Mouse (Mus musculus) B cell, adult 2 months (primary cell): ENCODE data around the gene Tusc2.
A peak's percentile ranks its signal among the peaks of the same experiment; 100 is the strongest.

Experiments used
- DNase-seq, 2 experiments: peaks; one replicate each; pipeline ENCODE4 v3.0.0; 2022

The Tusc2 gene

DNA sequence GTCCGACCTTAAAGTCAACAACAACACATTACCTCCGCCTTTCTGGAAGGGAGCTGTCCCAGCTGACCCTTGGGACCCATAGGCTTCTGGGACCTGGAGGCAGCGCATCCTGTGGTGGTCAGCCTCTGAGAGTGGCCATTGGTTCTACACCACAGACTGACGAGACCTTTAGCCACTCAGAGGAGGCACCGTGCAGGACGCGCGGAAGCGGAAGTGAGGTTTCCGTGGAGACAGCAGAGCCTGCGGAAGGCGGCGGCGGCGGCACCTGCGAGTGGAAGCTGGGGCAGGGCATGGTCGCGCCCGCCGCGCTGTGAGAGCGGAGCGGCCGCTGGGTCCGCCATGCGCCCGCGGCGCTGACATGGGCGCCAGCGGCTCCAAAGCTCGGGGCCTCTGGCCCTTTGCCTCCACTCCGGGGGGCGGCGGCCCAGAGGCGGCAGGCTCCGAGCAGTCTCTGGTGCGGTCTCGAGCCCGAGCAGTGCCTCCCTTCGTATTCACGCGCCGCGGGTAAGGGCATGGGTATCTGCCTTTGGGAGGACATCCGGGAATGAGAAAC, at the start of gene Tusc2:
Tusc2 (plus strand) TSS at position 227 of the 553 bp plus-strand sequence.
- DNase-seq: peak; percentile 90 to 91

DNA sequence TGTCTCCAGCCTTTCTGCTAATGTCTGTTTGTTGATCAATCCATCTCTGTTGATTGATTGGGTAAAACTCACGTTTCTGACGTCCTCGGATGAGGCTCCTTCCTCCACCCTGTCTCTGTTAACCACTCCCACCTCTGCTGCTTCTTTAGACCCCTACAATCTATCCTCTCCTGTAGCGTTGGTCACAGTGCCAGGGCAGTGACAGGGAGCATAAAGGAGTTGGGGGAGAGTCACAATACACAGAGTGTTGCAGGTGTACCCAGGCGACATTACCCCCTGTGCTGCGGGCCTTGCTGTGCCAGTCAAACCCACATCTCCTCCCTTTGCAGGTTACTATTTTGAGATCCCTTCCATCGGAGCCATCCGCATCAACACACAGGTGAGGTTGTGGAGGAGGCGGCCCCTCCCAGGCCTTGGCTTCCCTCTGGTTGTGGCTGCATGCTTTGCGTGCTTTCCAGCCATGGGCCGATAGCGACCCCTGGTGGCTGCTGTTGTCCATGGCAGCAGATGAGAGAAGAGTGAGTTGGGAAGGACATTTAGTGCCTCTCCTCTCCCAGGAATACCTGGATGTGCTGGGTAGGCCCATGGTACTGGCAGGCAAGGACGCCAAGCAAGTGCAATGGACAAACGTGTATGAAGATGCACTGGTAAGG, 48.6 kb upstream of the Tusc2 start:
- peak; percentile 86 to 87 for DNase-seq

GRCm38 (mm10) chr9:107520331-107520730, 42.7 kb upstream of the Tusc2 start:
- no peak for DNase-seq

GRCm38 (mm10) chr9:107521190-107521589, 41.9 kb upstream of the Tusc2 start:
- no peak for DNase-seq

- DNase-seq: peak; percentile 36 to 44
Observed at GRCm38 (mm10) chr9:107521711-107522399, 41.2 kb upstream of the Tusc2 start.

DNA sequence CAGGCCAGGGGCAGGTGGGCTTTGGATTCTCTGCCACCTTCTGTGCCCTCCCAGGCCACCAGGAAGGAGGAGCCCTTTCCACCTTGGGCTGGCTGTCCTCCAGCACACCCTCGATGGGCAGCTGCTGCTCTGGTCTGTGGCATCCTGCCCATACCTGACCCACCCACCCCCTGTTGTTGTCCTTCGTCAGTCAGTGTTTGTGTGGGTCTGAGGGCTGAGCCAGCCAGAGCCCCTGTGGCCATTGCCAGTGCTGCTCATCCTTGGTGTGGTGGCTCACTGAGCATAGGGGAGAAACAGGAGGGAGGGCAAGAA, 40.7 kb upstream of the Tusc2 start:
- DNase-seq: no peak

DNA sequence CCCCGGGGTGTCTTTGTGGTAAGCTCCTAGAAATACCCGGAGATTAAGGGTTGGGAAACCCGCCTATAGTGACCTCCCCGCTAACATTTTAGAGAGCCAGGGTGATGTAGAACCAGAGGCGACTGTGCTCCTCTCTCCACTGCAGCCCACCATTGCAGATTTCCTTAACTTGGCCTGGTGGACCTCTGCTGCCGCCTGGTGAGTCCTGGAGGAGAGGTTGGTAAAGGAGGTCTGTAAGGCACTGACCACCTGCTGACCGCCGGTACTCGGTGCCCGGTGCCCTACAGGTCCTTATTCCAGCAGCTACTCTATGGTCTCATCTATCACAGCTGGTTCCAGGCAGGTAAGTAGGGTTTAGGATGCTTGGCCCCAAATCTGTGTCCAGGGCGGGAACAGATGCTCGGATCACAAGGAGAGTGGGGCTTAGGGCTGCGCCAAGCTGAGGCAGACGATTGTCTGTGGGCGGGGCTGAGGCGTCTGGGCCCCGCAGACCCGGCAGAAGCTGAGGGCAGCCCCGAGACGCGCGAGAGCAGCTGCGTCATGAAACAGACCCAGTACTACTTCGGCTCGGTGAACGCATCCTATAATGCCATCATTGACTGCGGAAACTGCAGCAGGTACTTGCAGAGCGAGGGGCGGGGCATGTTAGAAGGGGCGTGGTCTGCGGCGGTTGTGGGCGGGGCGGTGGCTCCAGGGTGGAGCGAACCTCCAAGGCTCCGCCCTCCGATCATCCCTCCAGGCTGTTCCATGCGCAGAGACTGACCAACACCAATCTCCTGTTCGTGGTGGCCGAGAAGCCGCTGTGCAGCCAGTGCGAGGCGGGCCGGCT, 36.6 kb upstream of the Tusc2 start:
- DNase-seq: peak; percentile 89 to 91

DNA sequence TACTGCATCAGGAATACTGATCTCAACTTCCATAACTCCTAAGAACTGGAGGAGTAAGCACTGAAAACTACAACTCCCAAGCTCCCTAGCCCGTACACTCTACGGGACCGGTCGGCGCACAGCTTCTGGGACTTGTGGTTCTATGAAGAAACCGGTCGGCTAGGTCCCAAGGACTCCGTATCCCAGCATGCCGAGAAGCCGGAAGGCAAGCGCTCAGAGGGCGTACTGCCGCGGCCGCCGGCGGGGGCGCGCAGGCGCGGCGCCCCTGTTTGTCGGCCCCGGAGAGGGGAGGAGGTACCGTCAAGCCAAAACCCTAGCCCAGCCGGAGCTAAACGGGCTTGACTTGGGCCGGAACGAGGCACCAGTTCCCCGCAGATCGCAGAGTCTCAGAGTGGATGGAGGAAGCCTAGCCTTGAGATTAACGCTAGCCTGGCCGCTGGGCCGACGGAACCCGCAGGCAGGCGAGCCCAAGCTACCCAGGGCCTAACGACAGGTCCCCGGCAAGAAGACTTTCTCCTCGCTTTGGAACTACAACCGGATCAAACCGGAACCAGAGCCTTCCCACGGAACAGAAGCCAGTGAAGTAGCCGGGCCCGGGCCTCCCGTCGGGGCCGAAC, 29.2 kb upstream of the Tusc2 start, which contains the start of gene Tmem115:
Tmem115 (plus strand) TSS at position 155 of the 617 bp plus-strand sequence.
- peak; percentile 88 to 90 for DNase-seq

DNA sequence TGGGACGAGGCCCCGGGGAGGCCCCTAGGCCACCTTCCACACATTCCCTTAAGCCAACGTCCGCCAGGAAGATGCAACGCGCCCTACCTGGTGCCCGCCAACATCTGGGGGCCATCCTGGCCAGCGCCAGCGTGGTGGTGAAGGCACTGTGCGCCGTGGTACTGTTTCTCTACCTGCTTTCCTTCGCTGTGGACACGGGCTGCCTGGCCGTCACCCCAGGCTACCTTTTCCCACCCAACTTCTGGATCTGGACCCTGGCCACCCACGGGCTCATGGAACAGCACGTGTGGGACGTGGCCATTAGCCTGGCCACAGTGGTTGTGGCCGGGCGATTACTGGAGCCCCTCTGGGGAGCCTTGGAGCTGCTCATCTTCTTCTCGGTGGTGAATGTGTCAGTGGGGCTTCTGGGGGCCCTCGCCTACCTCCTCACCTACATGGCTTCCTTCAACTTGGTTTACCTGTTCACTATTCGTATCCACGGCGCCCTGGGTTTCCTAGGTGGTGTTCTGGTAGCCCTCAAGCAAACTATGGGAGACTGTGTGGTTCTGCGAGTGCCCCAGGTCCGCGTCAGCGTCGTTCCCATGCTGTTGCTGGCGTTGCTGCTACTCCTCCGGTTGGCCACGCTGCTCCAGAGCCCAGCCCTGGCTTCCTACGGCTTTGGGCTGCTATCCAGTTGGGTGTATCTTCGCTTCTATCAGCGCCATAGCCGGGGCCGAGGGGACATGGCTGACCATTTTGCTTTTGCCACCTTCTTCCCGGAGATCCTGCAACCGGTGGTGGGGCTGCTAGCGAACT, 28.4 kb upstream of the Tusc2 start:
- DNase-seq: no peak

DNA sequence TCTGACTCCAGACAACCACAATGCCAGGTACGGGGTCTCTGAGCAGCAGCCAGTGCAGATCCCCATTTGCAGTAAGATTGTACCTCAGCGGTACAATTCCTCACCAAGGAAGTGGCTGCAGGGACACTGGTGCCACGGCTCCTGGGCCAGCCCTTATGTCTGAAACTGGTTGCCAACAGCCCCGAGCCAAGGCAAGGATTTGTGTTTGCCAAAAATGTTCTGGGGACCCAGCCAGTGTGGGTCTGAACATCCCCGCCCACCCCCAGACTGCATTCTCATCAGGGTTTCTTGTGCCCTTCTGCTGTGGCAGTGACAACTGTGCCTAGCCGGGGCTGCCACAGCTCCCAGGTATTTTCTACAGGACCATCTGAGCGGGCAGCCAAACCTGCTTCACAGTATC, 24.8 kb upstream of the Tusc2 start:
- DNase-seq: no peak

DNA sequence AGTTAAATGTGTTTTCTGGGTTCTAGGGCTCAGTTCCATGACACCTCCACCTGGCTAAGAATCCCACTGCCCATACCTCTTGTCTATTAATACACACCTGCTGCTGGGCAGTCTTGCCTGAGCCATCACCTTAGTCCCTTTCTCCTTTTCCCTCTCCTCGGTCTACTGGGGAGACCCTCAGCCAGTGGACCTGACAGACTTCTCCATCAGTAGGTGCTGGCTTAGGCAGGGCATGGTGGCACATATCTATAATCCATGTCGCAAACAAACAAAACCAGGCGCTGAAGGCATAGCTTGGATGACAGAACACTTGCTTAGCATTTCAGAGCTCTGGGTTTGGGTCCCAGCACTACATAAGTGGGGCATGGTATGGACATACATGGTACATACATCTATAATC, 24.3 kb upstream of the Tusc2 start:
- no peak for DNase-seq

DNA sequence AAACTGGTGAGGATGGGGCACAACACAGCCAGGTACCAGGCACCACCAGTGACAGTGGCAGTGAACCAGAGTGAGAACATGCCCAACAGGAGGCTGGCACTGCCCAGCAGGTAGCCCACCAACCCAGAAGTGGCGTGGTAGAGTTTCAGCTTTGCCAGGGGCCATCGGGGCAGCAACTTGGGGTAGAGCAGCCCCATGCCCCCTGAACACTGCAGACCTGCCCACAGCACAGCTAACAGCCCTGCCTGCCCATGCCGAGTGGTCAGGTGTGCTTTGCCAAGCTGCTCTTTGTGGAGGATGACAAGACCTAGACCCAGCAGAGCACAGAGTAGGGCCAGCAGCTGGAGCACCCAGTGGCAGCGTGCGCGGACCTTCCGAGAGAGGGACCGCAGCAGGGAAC, 23.1 kb upstream of the Tusc2 start:
- DNase-seq: no peak

DNA sequence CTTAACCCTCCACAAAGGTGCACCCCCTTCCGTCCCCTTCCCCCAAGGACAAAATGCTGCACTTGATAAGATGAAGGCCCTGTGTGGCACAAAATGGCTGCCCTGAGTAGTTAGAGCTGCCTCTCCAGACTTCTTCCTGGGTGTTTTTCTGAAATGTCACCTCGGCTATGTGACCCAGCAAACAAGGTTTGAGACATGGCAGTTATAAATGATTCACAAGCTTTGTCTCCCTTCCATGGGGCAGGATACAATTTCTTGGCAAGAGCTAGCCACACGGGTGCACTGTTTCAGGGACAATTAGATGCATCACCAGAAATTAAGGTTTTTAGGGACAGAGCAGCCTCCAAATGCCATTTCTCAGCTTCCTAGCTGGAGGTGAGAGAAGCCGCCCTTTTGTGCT, 22.6 kb upstream of the Tusc2 start:
- no peak for DNase-seq

- DNase-seq: no peak
Observed at GRCm38 (mm10) chr9:107541005-107541404, 22.1 kb upstream of the Tusc2 start.

DNA sequence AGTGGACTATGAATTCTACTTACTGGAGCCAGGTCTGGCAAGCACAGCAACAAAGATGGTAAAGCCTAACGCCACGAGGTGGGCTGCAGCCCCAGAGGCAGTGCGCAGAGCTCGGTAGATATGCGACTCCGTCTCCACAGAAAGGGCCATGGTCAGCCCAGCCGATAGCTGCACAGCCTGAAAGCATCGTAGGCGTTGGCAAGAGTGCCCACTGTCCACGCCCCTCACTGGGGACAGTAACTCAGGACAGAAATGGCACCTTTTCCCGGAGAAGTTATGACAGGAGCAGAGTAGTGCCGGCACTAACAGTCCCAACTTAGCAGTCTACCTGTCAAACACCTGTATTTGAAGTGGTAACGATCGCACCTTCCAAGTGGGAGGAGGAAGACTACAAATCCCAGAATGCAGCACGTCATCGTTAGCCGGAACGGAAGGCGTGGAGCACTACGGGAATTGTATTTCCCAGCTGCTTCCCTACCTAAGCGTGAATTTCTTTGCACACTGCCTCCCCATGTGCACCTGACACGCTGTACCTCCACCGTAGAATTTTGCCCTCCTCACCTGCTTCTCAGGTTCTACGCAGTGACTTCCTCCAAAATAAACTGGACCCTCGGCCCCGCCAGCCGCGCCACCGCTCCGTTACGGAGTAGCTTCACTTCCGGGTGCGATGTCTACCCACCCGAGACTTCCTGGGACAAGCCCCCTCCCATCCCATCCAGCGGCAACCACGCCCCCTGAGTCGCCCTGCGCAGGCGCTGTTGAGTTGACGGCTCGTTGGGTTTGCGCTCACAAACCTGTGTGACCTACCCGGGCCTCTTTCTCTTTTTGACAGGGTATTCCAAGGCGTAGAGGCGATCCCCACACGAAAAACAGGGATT, 21.3 kb upstream of the Tusc2 start, which contains the start of the genes Cyb561d2 and Nprl2:
Cyb561d2 (minus strand) TSS at position 720 of the 878 bp plus-strand sequence.
Nprl2 (plus strand) TSS at position 753 of the 878 bp plus-strand sequence.
- DNase-seq: peak; percentile 92 to 93

DNA sequence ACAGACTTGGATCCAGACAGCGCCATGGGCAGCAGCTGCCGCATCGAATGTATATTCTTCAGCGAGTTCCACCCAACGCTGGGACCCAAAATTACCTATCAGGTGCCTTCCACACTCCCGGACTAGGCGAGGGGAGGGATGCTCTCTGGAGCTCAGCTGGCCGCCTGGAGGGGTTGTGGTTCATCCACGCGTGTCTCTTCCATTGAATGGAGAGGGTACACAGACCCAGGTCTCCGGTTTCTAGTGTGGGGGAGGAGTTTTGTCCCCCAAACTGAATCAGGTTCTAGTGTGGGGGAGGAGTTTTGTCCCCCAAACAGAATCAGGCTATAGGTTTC, 20.7 kb upstream of the Tusc2 start:
- DNase-seq: no peak

GRCm38 (mm10) chr9:107542721-107543120, 20.3 kb upstream of the Tusc2 start:
- no peak for DNase-seq

GRCm38 (mm10) chr9:107543299-107543698, 19.8 kb upstream of the Tusc2 start:
- no peak for DNase-seq

DNA sequence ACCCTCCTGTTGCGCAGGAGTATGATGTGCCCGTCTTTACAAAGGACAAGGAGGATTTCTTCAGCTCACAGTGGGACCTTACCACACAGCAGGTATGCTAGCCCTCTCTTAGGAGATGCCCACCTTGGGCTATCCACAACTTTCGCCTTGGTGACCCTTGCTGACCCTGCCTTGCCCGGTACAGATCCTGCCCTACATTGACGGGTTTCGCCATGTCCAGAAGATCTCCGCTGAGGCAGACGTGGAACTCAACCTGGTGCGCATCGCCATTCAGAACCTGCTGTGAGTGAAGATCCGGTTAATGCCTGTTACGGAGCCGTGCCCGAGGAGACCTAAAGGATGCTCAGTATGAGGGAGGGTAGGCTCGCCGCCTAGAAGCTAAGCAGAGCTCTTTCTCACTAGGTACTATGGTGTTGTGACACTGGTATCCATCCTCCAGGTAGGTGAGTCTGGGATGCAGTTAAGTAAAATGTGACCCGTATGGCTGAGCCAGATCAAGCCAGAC, 18.8 kb upstream of the Tusc2 start:
- no peak for DNase-seq

DNA sequence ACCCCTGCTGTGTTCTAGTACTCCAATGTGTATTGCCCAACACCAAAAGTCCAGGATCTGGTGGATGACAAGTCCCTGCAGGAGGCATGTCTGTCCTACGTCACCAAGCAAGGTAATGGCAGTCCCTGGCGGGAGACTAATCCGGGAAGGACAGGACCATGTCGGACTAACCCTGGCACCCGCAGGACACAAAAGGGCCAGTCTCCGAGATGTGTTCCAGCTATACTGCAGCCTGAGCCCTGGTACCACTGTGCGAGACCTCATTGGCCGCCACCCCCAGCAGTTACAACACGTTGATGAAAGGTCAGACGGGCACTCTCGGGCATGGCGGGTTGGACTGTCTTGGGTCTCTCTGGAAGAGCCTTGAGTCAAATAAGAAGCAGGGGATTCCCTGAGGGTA, 18.3 kb upstream of the Tusc2 start:
- DNase-seq: no peak

GRCm38 (mm10) chr9:107545199-107545598, 17.9 kb upstream of the Tusc2 start:
- no peak for DNase-seq
